Mouse (Mus musculus): Measurements from ENCODE around the gene Tmem50b.

DNA sequence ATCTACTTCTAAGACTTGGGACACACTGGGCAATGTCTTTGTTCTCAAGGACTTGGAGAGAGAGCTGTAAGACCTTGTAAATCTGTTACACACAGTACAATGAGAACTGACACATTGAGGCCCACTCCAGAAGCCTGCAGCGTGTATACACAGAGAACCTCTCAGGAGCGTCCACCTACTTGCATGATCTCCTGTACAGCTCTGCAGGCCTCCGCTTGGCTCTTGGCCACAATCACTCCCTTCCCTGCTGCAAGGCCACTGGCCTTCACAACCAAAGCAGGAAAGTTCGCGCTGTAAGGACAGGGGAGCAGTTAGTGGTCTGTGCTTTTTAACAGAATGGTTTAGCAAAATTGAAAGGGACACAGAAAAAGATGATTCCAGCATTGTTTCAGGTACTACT is 41.6 kb upstream of the Tmem50b start:
- TF ChIP-seq CTCF (IDR thresholded peaks at IDR 0.05; ENCODE audit: insufficient read depth, low read depth, low read length) (no peak), POLR2A (IDR thresholded peaks at IDR 0.05; ENCODE audit: insufficient read depth, low read depth, low read length) (no peak)
